Mouse (Mus musculus) CH12.LX (cell line): ENCODE data around the gene Tfec. TPM values are rescaled to one million over a fixed set of nuclear protein-coding genes. Genes with fewer than 3 reads are reported as not detected.

ENCODE experiments used
- DNase-seq: peaks from one replicate; pipeline ENCODE4 v3.0.0-alpha.2; 2013; ENCODE audit errors: extremely low read depth
- H3K27ac ChIP-seq: 2 replicates; pipeline ENCODE4 v1.5.1; 2012; ENCODE audit warnings: low read depth, mild to moderate bottlenecking, control low read depth, moderate library complexity; ENCODE audit not compliant: insufficient read depth
- H3K27me3 ChIP-seq: replicated peaks from 2 replicates; pipeline ENCODE3; 2012; ENCODE audit warnings: inconsistent platforms
- H3K36me3 ChIP-seq, 2 experiments: replicated peaks in 1 of 2; 2 replicates each; pipeline versions ENCODE3 to v1.6.1; 2012; ENCODE audit warnings: inconsistent platforms in 1 of 2, low read length in 1 of 2, mild to moderate bottlenecking in 1 of 2, mixed read lengths in 1 of 2, moderate library complexity in 1 of 2; ENCODE audit not compliant: control insufficient read depth in 1 of 2, insufficient read depth in 1 of 2
- H3K4me1 ChIP-seq, 2 experiments: 2 replicates each; pipeline ENCODE4 v1.6.1; 2012; ENCODE audit warnings: inconsistent platforms in 1 of 2, moderate library complexity in 1 of 2; ENCODE audit not compliant: insufficient read depth in 2 of 2, control insufficient read depth in 1 of 2
- H3K4me2 ChIP-seq: 2 replicates; pipeline ENCODE4 v1.6.1; 2012; ENCODE audit warnings: low read depth, mild to moderate bottlenecking, control low read depth; ENCODE audit not compliant: poor library complexity, insufficient read depth, severe bottlenecking
- H3K4me3 ChIP-seq, 3 experiments: fragments of 150-350 bp in 1 of 3; sonication (generic) in 1 of 3; replicated peaks in 1 of 3; 2 replicates each; pipeline versions ENCODE3 to v1.5.1; 2011 to 2012; ENCODE audit warnings: low read depth in 2 of 3, low read length in 2 of 3, mild to moderate bottlenecking in 2 of 3, moderate library complexity in 2 of 3, control low read depth in 1 of 3, improper control_type of control experiment in 1 of 3, inconsistent platforms in 1 of 3, mixed read lengths in 1 of 3; ENCODE audit not compliant: poor library complexity in 1 of 3
- H3K79me2 ChIP-seq: replicated peaks from 2 replicates; pipeline ENCODE4 v1.6.1; 2012; ENCODE audit warnings: mild to moderate bottlenecking, moderate library complexity; ENCODE audit not compliant: control insufficient read depth, poor library complexity, insufficient read depth, severe bottlenecking; ENCODE audit errors: extremely low read depth
- H3K9ac ChIP-seq: 2 replicates; pipeline ENCODE4 v1.6.1; 2012; ENCODE audit warnings: low read depth, mild to moderate bottlenecking, control low read depth, moderate library complexity; ENCODE audit not compliant: insufficient read depth
- H3K9me3 ChIP-seq: replicated peaks from 2 replicates; pipeline ENCODE3; 2012; ENCODE audit warnings: low read length, inconsistent platforms, mixed read lengths
- CHD1 ChIP-seq: IDR thresholded peaks from 2 replicates; pipeline ENCODE4 v1.6.1; 2012; ENCODE audit warnings: low read depth, low read length, improper control_type of control experiment, inconsistent platforms
- CHD2 ChIP-seq: IDR thresholded peaks from 2 replicates; pipeline ENCODE4 v1.6.1; 2011; ENCODE audit warnings: low read length, improper control_type of control experiment
- E2F4 ChIP-seq: IDR thresholded peaks from 2 replicates; pipeline ENCODE4 v1.6.1; 2011; ENCODE audit warnings: low read depth, low read length, improper control_type of control experiment; ENCODE audit not compliant: insufficient replicate concordance
- EP300 ChIP-seq: IDR thresholded peaks from 2 replicates; pipeline ENCODE4 v1.6.1; 2011; ENCODE audit warnings: low read length, improper control_type of control experiment
- JUN ChIP-seq: IDR thresholded peaks from 2 replicates; pipeline ENCODE4 v1.6.1; 2011; ENCODE audit warnings: low read depth, mild to moderate bottlenecking, low read length, improper control_type of control experiment, moderate library complexity; ENCODE audit not compliant: insufficient read depth
- JUND ChIP-seq: conservative IDR thresholded peaks from 2 replicates; pipeline ENCODE4 v1.6.1; 2011; ENCODE audit warnings: low read depth, low read length, improper control_type of control experiment
- MAFK ChIP-seq: IDR thresholded peaks from 2 replicates; pipeline ENCODE4 v1.6.1; 2011; ENCODE audit warnings: low read length, improper control_type of control experiment; ENCODE audit not compliant: insufficient replicate concordance
- MAZ ChIP-seq: IDR thresholded peaks from 2 replicates; pipeline ENCODE4 v1.6.1; 2012; ENCODE audit warnings: low read depth, mild to moderate bottlenecking, inconsistent platforms, low read length, improper control_type of control experiment, moderate library complexity
- MXI1 ChIP-seq: IDR thresholded peaks from 2 replicates; pipeline ENCODE4 v1.6.1; 2011; ENCODE audit warnings: mild to moderate bottlenecking, low read depth, low read length, improper control_type of control experiment
- USF1 ChIP-seq: IDR thresholded peaks from 2 replicates; pipeline ENCODE4 v1.6.1; 2014; ENCODE audit warnings: low read depth, mild to moderate bottlenecking, inconsistent platforms, low read length, improper control_type of control experiment
- dilution Hi-C: fragments of 300-500 bp; cut with MboI; formaldehyde crosslinking; loops from 2 replicates; pipeline ENCODE4 v1.14.3; 2020; ENCODE audit warnings: low sequenced_read_pairs; ENCODE audit not compliant: extremely low pct_unique_long_range_greater_than_20kb, extremely low pct_ligation_motif_present
- in situ Hi-C: fragments of 300-500 bp; cut with MboI; formaldehyde crosslinking; loops from 3 replicates; pipeline ENCODE4 v1.14.3; 2019; ENCODE audit warnings: low sequenced_read_pairs, low pct_ligation_motif_present, low pct_unique_long_range_greater_than_20kb, mixed read lengths
- polyA plus RNA-seq: library from polyadenylated mRNA; unstranded; fragments of >175 nt; gene quantifications from 2 replicates; pipeline ENCODE4 v1.2.1, GENCODE M21; 2012; ENCODE audit warnings: low read depth; ENCODE audit not compliant: insufficient read length
- total RNA-seq, 2 experiments: library from RNA; depleted of rRNA; stranded (reverse); fragments of 300-350 nt in 1 of 2; fragments of >200 nt in 1 of 2; gene quantifications; 2 replicates each; pipeline ENCODE4 v1.2.3; 2012 to 2014

Gene Tfec
- total and polyA plus RNA-seq, 3 experiments = not detected

- H3K9me3 ChIP-seq = no peaks in the 10 kb centered on the region
- H3K27me3 ChIP-seq = no peaks in the 10 kb centered on the region
- H3K4me1 ChIP-seq = no peaks in the 10 kb centered on the region
- no peak for DNase-seq
- in situ Hi-C loops = no loop called here
- H3K4me2 ChIP-seq = no peak overlapping the region
- H3K4me3 ChIP-seq = no peak overlapping the region
- H3K79me2 ChIP-seq = no peaks in the 10 kb centered on the region
- no peak overlapping the region for H3K27ac ChIP-seq
- no peaks in the 10 kb centered on the region for H3K36me3 ChIP-seq
- TF ChIP-seq USF1 (no peak), E2F4 (no peak), JUND (no peak), CHD2 (no peak), CHD1 (no peak)
- TF ChIP-seq, all 38 proteins: peak for 0
- H3K9ac ChIP-seq = no peak overlapping the region
- dilution Hi-C loops = no loop called here
These were observed 104.2 kb downstream of the Tfec start for GRCm38 (mm10) chr6:16794036-16794435.

GRCm38 (mm10) chr6:16785166-16785565, 113.1 kb downstream of the Tfec start:
- no peaks in the 10 kb centered on the region for H3K27me3 ChIP-seq
- H3K9ac ChIP-seq = no peak overlapping the region
- H3K4me1 ChIP-seq = no peaks in the 10 kb centered on the region
- H3K79me2 ChIP-seq = no peaks in the 10 kb centered on the region
- H3K4me3 ChIP-seq = no peak overlapping the region
- DNase-seq = no peak
- H3K9me3 ChIP-seq = no peaks in the 10 kb centered on the region
- no peak for TF ChIP-seq EP300
- no peak for TF ChIP-seq MXI1
- TF ChIP-seq MAFK = no peak
- TF ChIP-seq MAZ = no peak
- TF ChIP-seq JUN = no peak
- no peaks in the 10 kb centered on the region for H3K36me3 ChIP-seq
- H3K27ac ChIP-seq = no peak overlapping the region
- dilution Hi-C loops = no loop called here
- H3K4me2 ChIP-seq = no peak overlapping the region
- in situ Hi-C loops = no loop called here

Other genes with a start within 250 kb of the Tfec start
- gene Tes, start 166.7 kb upstream of the Tfec start, total RNA-seq (2012; rRNA removed) = not detected in 2 replicates
- not detected in 2 replicates for gene Tes, start 166.7 kb upstream of the Tfec start, total RNA-seq (2014; rRNA removed)
- gene Tes, start 166.7 kb upstream of the Tfec start, polyA plus RNA-seq = not detected in 2 replicates